Comparison of ENCODE assay signal across 10 mouse cellular contexts in genomic region chr19:15836201-15836955, GRCm38 (mm10).
DNase-seq lines count a peak whose midpoint lies in the region; ATAC-seq and TF ChIP-seq lines count a peak whose summit lies in the region.
"Had no signal": no experiment of that assay in that cellular context is flagged by ENCODE, and none has a peak within 500 bp of the region (broad histone marks: within the 10 kb centered on the region; RNA-seq: fewer than 3 reads in every experiment).

No protein-coding gene starts in this region.

- no peaks in the 10 kb centered on the region for H3K9me3 ChIP-seq in heart, embryonic 16.5 days (replicated peaks; ENCODE audit: control insufficient read depth, low read length)
- no peaks in the 10 kb centered on the region for H3K9me3 ChIP-seq in hindbrain, embryonic 16.5 days (ENCODE audit: control insufficient read depth, low read length)
- H3K9me3 ChIP-seq: heart, embryonic 10.5 days; liver, embryonic 13.5 days had no signal

- H3K4me2 ChIP-seq in heart, embryonic 16.5 days (ENCODE audit: low read depth, low read length) = no peak overlapping the region
- H3K4me2 ChIP-seq in hindbrain, embryonic 16.5 days (ENCODE audit: low read length) = peak overlapping the region; percentile 37
- H3K4me2 ChIP-seq: liver, embryonic 13.5 days had no signal

- no peaks in the 10 kb centered on the region for H3K27me3 ChIP-seq in heart, embryonic 16.5 days (ENCODE audit: control insufficient read depth, insufficient read depth, low read length)
- H3K27me3 ChIP-seq in hindbrain, embryonic 16.5 days (replicated peaks; ENCODE audit: control insufficient read depth, insufficient read depth, low read length) = no peaks in the 10 kb centered on the region
- H3K27me3 ChIP-seq in thymus, adult 2 months (ENCODE audit: control insufficient read depth, insufficient read depth, low read length) = no peaks in the 10 kb centered on the region
- H3K27me3 ChIP-seq: liver, embryonic 13.5 days had no signal

- peaks cover 6% of the 10 kb centered on the region; the same call in 1 of the 2 replicates for H3K4me1 ChIP-seq in heart, embryonic 16.5 days (ENCODE audit: control insufficient read depth, insufficient read depth, low read length)
- H3K4me1 ChIP-seq in hindbrain, embryonic 16.5 days (ENCODE audit: control insufficient read depth, insufficient read depth, low read depth, low read length) = peaks cover 21% of the 10 kb centered on the region
- H3K4me1 ChIP-seq in thymus, adult 2 months (replicated peaks; ENCODE audit: control insufficient read depth, insufficient read depth, low read length) = no peaks in the 10 kb centered on the region

- no peak overlapping the region; the same call in 1 of the 2 replicates for H3K27ac ChIP-seq in heart, embryonic 16.5 days (ENCODE audit: low read length)
- H3K27ac ChIP-seq in hindbrain, embryonic 16.5 days (ENCODE audit: low read depth, low read length) = peak overlapping the region; percentile 54; the same call in 1 of the 2 replicates
- no peak overlapping the region for H3K27ac ChIP-seq in thymus, adult 2 months (ENCODE audit: control insufficient read depth, insufficient read depth, low read length)
- H3K27ac ChIP-seq: heart, embryonic 10.5 days; liver, embryonic 13.5 days had no signal

- ATAC-seq in heart, embryonic 16.5 days (replicated peaks; ENCODE audit: extremely low read depth, insufficient read depth, low FRiP score) = 0 out of 2 replicates have a peak, but pooled peaks have one; percentile 10
- peak; percentile 43 for ATAC-seq in hindbrain, embryonic 16.5 days

- no peaks in the 10 kb centered on the region for H3K36me3 ChIP-seq in heart, embryonic 16.5 days (ENCODE audit: control insufficient read depth, insufficient read depth)
- no peaks in the 10 kb centered on the region for H3K36me3 ChIP-seq in hindbrain, embryonic 16.5 days (ENCODE audit: control insufficient read depth, insufficient read depth, low read length)
- no peaks in the 10 kb centered on the region for H3K36me3 ChIP-seq in thymus, adult 2 months (ENCODE audit: control insufficient read depth, insufficient read depth, low read length)
- H3K36me3 ChIP-seq: heart, embryonic 10.5 days; liver, embryonic 13.5 days had no signal

- H3K9ac ChIP-seq in heart, embryonic 16.5 days (ENCODE audit: low read length) = no peak overlapping the region
- no peak overlapping the region; the same call in 1 of the 2 replicates for H3K9ac ChIP-seq in hindbrain, embryonic 16.5 days (ENCODE audit: low read depth, low read length)
- H3K9ac ChIP-seq: liver, embryonic 13.5 days had no signal

- TF ChIP-seq POLR2A in thymus, adult 2 months (IDR thresholded peaks at IDR 0.05; ENCODE audit: control insufficient read depth, extremely low read depth, insufficient read depth, low read length, poor library complexity) = no peak

- TF ChIP-seq CTCF in thymus, adult 2 months (IDR thresholded peaks at IDR 0.05; ENCODE audit: borderline replicate concordance, control insufficient read depth, extremely low read depth, insufficient read depth, low read length, poor library complexity) = no peak

- WGBS in heart, embryonic 16.5 days = 53% methylated on average over 7 of the region's 7 CpGs
- 26% methylated on average over 7 of the region's 7 CpGs for whole genome bisulfite sequencing in hindbrain, embryonic 16.5 days
- 73% methylated on average over 7 of the region's 7 CpGs for WGBS in thymus, adult 2 months

- no peak for DNase-seq in heart, postnatal 25 days (ENCODE audit: low spot score)
- DNase-seq in spleen, postnatal 36 days (ENCODE audit: low spot score in 2 of 2) = peak; percentile 28 to 44
- no peak for DNase-seq in spleen, postnatal 14 days (ENCODE audit: low spot score in 2 of 2)
- DNase-seq in frontal cortex, postnatal 10 days (ENCODE audit: low spot score in 2 of 2) = no peak
- DNase-seq in thymus, postnatal 14 days = no peak
- no peak for DNase-seq in thymus, adult 2 months
- DNase-seq: liver, embryonic 13.5 days had no signal

- H3K4me3 ChIP-seq in heart, embryonic 16.5 days (ENCODE audit: low read length) = no peak overlapping the region
- H3K4me3 ChIP-seq in hindbrain, embryonic 16.5 days (ENCODE audit: low read length) = no peak overlapping the region
- no peak overlapping the region for H3K4me3 ChIP-seq in thymus, adult 2 months (ENCODE audit: control insufficient read depth, insufficient read depth, low read length)
- H3K4me3 ChIP-seq: heart, embryonic 10.5 days; liver, embryonic 13.5 days had no signal

- intact Hi-C loops in heart, postnatal 25 days (cut with DNase I) = no loop called here

Comparison
In these comparisons a context has a peak if more than half of its experiments do, and no peak if none do; other contexts are left out.
1. DNase-seq: peak in spleen, postnatal 36 days (2 of 2); none in heart, postnatal 25 days (single experiment), spleen, postnatal 14 days (0 of 2), frontal cortex, postnatal 10 days (0 of 2), thymus, postnatal 14 days (single experiment) and thymus, adult 2 months (single experiment).